Mouse (Mus musculus) bone marrow macrophage, adult 2 months (primary cell): ENCODE measurements around the gene Ppp1r12b. TPM values are rescaled to one million over a fixed set of nuclear protein-coding genes. Genes with fewer than 3 reads are reported as not detected.

ENCODE experiments used
- H3K27ac ChIP-seq: 2 replicates; pipeline ENCODE4 v1.5.1; 2012; ENCODE audit warnings: low read depth, low read length; ENCODE audit not compliant: insufficient read depth
- H3K4me1 ChIP-seq: 2 replicates; pipeline ENCODE4 v1.6.1; 2012; ENCODE audit warnings: low read length; ENCODE audit not compliant: control insufficient read depth, insufficient read depth
- H3K4me3 ChIP-seq: 2 replicates; pipeline ENCODE4 v1.5.1; 2012; ENCODE audit warnings: mild to moderate bottlenecking, low read length, moderate library complexity; ENCODE audit not compliant: insufficient read depth
- CTCF ChIP-seq: IDR thresholded peaks from 2 replicates; pipeline ENCODE4 v1.5.1; 2012; ENCODE audit warnings: low read depth, mild to moderate bottlenecking, low read length, moderate library complexity
- POLR2A ChIP-seq: IDR thresholded peaks from 2 replicates; pipeline ENCODE4 v1.6.1; 2012; ENCODE audit warnings: mild to moderate bottlenecking, low read depth, low read length, borderline replicate concordance
- polyA plus RNA-seq: library from polyadenylated mRNA; stranded (reverse); fragments of >200 nt; gene quantifications from 2 replicates; pipeline ENCODE4 v1.2.4, GENCODE M21; 2012; ENCODE audit not compliant: missing spikeins, insufficient read depth, insufficient read length

The Ppp1r12b gene
- polyA plus RNA-seq, 1 experiment, result 4.6 TPM

GRCm38 (mm10) chr1:134909442-134909841 is 46.3 kb downstream of the Ppp1r12b start:
- no peak for TF ChIP-seq POLR2A
- no peak for TF ChIP-seq CTCF
- Histone ChIP-seq H3K27ac (no peak overlapping the region), H3K4me1 (peaks cover 10% of the 10 kb centered on the region), H3K4me3 (no peak overlapping the region)

- Histone ChIP-seq H3K27ac (no peak overlapping the region), H3K4me3 (no peak overlapping the region), H3K4me1 (no peaks in the 10 kb centered on the region)
- TF ChIP-seq CTCF (no peak), POLR2A (no peak)
These were observed 53.6 kb downstream of the Ppp1r12b start for GRCm38 (mm10) chr1:134902051-134902619.

GRCm38 (mm10) chr1:134896008-134896407 is 59.7 kb downstream of the Ppp1r12b start:
- TF ChIP-seq CTCF (no peak), POLR2A (no peak)
- H3K4me1 ChIP-seq, result no peaks in the 10 kb centered on the region
- no peak overlapping the region for H3K27ac ChIP-seq
- H3K4me3 ChIP-seq, result no peak overlapping the region

- TF ChIP-seq CTCF (no peak), POLR2A (no peak)
- no peaks in the 10 kb centered on the region for H3K4me1 ChIP-seq
- H3K4me3 ChIP-seq, result no peak overlapping the region
- H3K27ac ChIP-seq, result no peak overlapping the region
These were observed 60.9 kb downstream of the Ppp1r12b start for GRCm38 (mm10) chr1:134894803-134895202.

GRCm38 (mm10) chr1:134891916-134892315 is 63.8 kb downstream of the Ppp1r12b start:
- H3K4me3 ChIP-seq, result no peak overlapping the region
- H3K4me1 ChIP-seq, result no peaks in the 10 kb centered on the region
- TF ChIP-seq POLR2A, result no peak
- TF ChIP-seq CTCF, result no peak

GRCm38 (mm10) chr1:134889629-134890028 is 66.1 kb downstream of the Ppp1r12b start:
- TF ChIP-seq POLR2A, result no peak
- TF ChIP-seq CTCF, result no peak
- Histone ChIP-seq H3K27ac (no peak overlapping the region), H3K4me3 (no peak overlapping the region), H3K4me1 (no peaks in the 10 kb centered on the region)

More at GRCm38 (mm10) chr1:134891916-134892315, 63.8 kb downstream of the Ppp1r12b start:
- H3K27ac ChIP-seq, result no peak overlapping the region

GRCm38 (mm10) chr1:134875800-134876199 is 79.9 kb downstream of the Ppp1r12b start:
- Histone ChIP-seq H3K4me3 (no peak overlapping the region), H3K4me1 (peaks cover 13% of the 10 kb centered on the region), H3K27ac (no peak overlapping the region)
- TF ChIP-seq CTCF, result no peak
- TF ChIP-seq POLR2A, result no peak

GRCm38 (mm10) chr1:134872678-134873077 is 83.1 kb downstream of the Ppp1r12b start:
- Histone ChIP-seq H3K4me3 (no peak overlapping the region), H3K27ac (no peak overlapping the region), H3K4me1 (peaks cover 9% of the 10 kb centered on the region)
- no peak for TF ChIP-seq POLR2A
- TF ChIP-seq CTCF, result no peak

- TF ChIP-seq CTCF (no peak), POLR2A (no peak)
- H3K27ac ChIP-seq, result no peak overlapping the region
- no peaks in the 10 kb centered on the region for H3K4me1 ChIP-seq
These were observed 89.3 kb downstream of the Ppp1r12b start for GRCm38 (mm10) chr1:134866426-134866825.

GRCm38 (mm10) chr1:134865552-134865951 is 90.2 kb downstream of the Ppp1r12b start:
- TF ChIP-seq POLR2A, result no peak
- no peak for TF ChIP-seq CTCF
- no peak overlapping the region for H3K4me3 ChIP-seq

More at GRCm38 (mm10) chr1:134866426-134866825, 89.3 kb downstream of the Ppp1r12b start:
- H3K4me3 ChIP-seq, result no peak overlapping the region

GRCm38 (mm10) chr1:134860538-134860937 is 95.2 kb downstream of the Ppp1r12b start:
- TF ChIP-seq POLR2A, result no peak
- TF ChIP-seq CTCF, result no peak
- Histone ChIP-seq H3K4me3 (no peak overlapping the region), H3K27ac (no peak overlapping the region), H3K4me1 (no peaks in the 10 kb centered on the region)

More at GRCm38 (mm10) chr1:134865552-134865951, 90.2 kb downstream of the Ppp1r12b start:
- Histone ChIP-seq H3K4me1 (no peaks in the 10 kb centered on the region), H3K27ac (no peak overlapping the region)
